Mouse (Mus musculus) cortical plate, adult 2 months (tissue): Measurements from ENCODE around the gene Ooep.

Source experiments
- CTCF ChIP-seq: fragments of 200-500 bp; IDR thresholded peaks from 2 replicates; pipeline ENCODE4 v1.5.1; 2011; ENCODE audit warnings: mild to moderate bottlenecking, control low read depth, low read length; ENCODE audit not compliant: insufficient read depth; ENCODE audit errors: extremely low read depth
- POLR2A ChIP-seq: fragments of 200-500 bp; IDR thresholded peaks from 2 replicates; pipeline ENCODE4 v1.6.1; 2011; ENCODE audit warnings: mild to moderate bottlenecking, low read length, control low read depth; ENCODE audit not compliant: insufficient read depth; ENCODE audit errors: extremely low read depth

DNA sequence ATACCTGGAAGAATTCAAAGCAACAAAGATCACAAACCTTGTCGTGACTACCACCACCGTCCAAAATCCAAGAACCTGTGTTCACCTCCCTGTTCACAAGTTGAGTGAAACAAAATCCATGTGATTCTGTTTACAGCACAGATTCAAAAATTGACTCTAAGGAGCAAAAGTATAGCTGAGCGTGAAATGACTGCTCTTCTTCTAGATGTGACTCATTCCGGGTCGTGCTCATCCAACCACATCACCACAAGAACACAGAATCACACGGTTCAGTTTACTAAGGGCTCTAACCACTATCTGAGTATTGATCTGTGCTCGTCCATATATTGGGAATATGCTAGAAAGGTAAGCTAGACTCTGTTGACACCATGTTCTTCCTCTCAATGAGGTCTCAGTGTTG, 8.4 kb upstream of the Ooep start:
- TF ChIP-seq POLR2A (no peak), CTCF (no peak)
